Mouse (Mus musculus) midbrain, postnatal 0 days (tissue): ENCODE measurements at regions not wholly inside any gene's neighbourhood (a gene's known extent, or its start where the extent isn't known, plus 50 kb on each side); places are given as distances from the start of the nearest gene placed in this dataset.

ENCODE experiments used
- ATAC-seq: fragments of 200-750 bp; cut with Nextera tagmentation; 2 replicates; pipeline ENCODE4 v1.8.0; 2017; ENCODE audit warnings: moderate number of reproducible peaks, mild to moderate bottlenecking, moderate TSS enrichment, moderate library complexity; ENCODE audit not compliant: low FRiP score
- DNase-seq: peaks from one replicate; pipeline ENCODE4 v3.0.0-alpha.2; 2015; ENCODE audit warnings: low spot score
- H3K27ac ChIP-seq: fragments of 300-500 bp; sonication (generic); 2 replicates; pipeline ENCODE4 v1.5.1; 2014; ENCODE audit warnings: low read depth, mild to moderate bottlenecking, low read length, mixed read lengths
- H3K27me3 ChIP-seq: fragments of 300-500 bp; sonication (generic); 2 replicates; pipeline ENCODE4 v1.6.1; 2014; ENCODE audit warnings: low read length, control low read depth, mixed read lengths; ENCODE audit not compliant: insufficient read depth
- H3K36me3 ChIP-seq: fragments of 300-500 bp; sonication (generic); 2 replicates; pipeline ENCODE4 v1.6.1; 2014; ENCODE audit warnings: low read length, control low read depth, mixed read lengths; ENCODE audit not compliant: insufficient read depth
- H3K4me1 ChIP-seq: fragments of 300-500 bp; sonication (generic); 2 replicates; pipeline ENCODE4 v1.6.1; 2014; ENCODE audit warnings: mild to moderate bottlenecking, control low read depth, antibody characterized with exemption, low read length, mixed read lengths; ENCODE audit not compliant: insufficient read depth
- H3K4me2 ChIP-seq: fragments of 300-500 bp; sonication (generic); 2 replicates; pipeline ENCODE4 v1.6.1; 2014; ENCODE audit warnings: low read depth, mild to moderate bottlenecking, low read length, mixed read lengths; ENCODE audit not compliant: poor library complexity, severe bottlenecking
- H3K4me3 ChIP-seq: fragments of 300-500 bp; sonication (generic); 2 replicates; pipeline ENCODE4 v1.5.1; 2014; ENCODE audit warnings: low read depth, mild to moderate bottlenecking, low read length, moderate library complexity
- H3K9ac ChIP-seq: fragments of 300-500 bp; sonication (generic); replicated peaks from 2 replicates; pipeline ENCODE4 v1.6.1; 2014; ENCODE audit warnings: mild to moderate bottlenecking, low read length, moderate library complexity, mixed read lengths; ENCODE audit not compliant: poor library complexity, severe bottlenecking
- H3K9me3 ChIP-seq: fragments of 300-500 bp; sonication (generic); 2 replicates; pipeline ENCODE4 v1.6.1; 2016; ENCODE audit warnings: low read length, control low read depth
- CTCF ChIP-seq: IDR thresholded peaks from 2 replicates; pipeline ENCODE4 v1.5.1; 2016; ENCODE audit warnings: antibody characterized with exemption, mild to moderate bottlenecking
- WGBS: fragments of 180-500 bp; shearing (Covaris S2); extraction: QIAGEN DNeasy Blood & Tissue Kit; methylation state at CpG from one replicate; pipeline ENCODE4 v1.1.7; 2014; 5-methylcytosine and 5-hydroxymethylcytosine counted together

GRCm38 (mm10) chr1:177623304-177623726, 106.3 kb upstream of the 1700016C15Rik start:
- no peaks in the 10 kb centered on the region for H3K4me1 ChIP-seq
- no peak overlapping the region for H3K4me3 ChIP-seq
- no peaks in the 10 kb centered on the region for H3K36me3 ChIP-seq
- 52% methylated on average over 6 of the region's 6 CpGs for WGBS
- H3K27me3 ChIP-seq = no peaks in the 10 kb centered on the region
- H3K4me2 ChIP-seq = no peak overlapping the region
- no peak for TF ChIP-seq CTCF
- H3K9me3 ChIP-seq = no peaks in the 10 kb centered on the region
- H3K27ac ChIP-seq = no peak overlapping the region
- no peak for ATAC-seq
- no peak for DNase-seq
- H3K9ac ChIP-seq = no peak overlapping the region

- 93% methylated on average over 6 of the region's 6 CpGs for WGBS
- H3K27ac ChIP-seq = no peak overlapping the region
Measured at GRCm38 (mm10) chr1:177623735-177624134, 105.9 kb upstream of the 1700016C15Rik start.

GRCm38 (mm10) chr1:177627814-177628213, 101.8 kb upstream of the 1700016C15Rik start:
- WGBS = 97% methylated on average over 4 of the region's 4 CpGs
- Histone ChIP-seq H3K27ac (no peak overlapping the region), H3K4me2 (no peak overlapping the region), H3K4me1 (no peaks in the 10 kb centered on the region), H3K9ac (no peak overlapping the region), H3K4me3 (no peak overlapping the region), H3K27me3 (no peaks in the 10 kb centered on the region), H3K36me3 (no peaks in the 10 kb centered on the region), H3K9me3 (no peaks in the 10 kb centered on the region)
- TF ChIP-seq CTCF = no peak
- ATAC-seq (no peak), DNase-seq (no peak)

More at GRCm38 (mm10) chr1:177623735-177624134, 105.9 kb upstream of the 1700016C15Rik start:
- H3K4me3 ChIP-seq = no peak overlapping the region
- H3K9me3 ChIP-seq = no peaks in the 10 kb centered on the region
- no peak for TF ChIP-seq CTCF
- no peaks in the 10 kb centered on the region for H3K36me3 ChIP-seq
- H3K4me1 ChIP-seq = no peaks in the 10 kb centered on the region
- ATAC-seq = no peak
- no peak overlapping the region for H3K9ac ChIP-seq
- no peaks in the 10 kb centered on the region for H3K27me3 ChIP-seq
- DNase-seq = no peak
- H3K4me2 ChIP-seq = no peak overlapping the region

GRCm38 (mm10) chr1:177633966-177634602, 95.5 kb upstream of the 1700016C15Rik start:
- no peaks in the 10 kb centered on the region for H3K9me3 ChIP-seq
- H3K4me2 ChIP-seq = no peak overlapping the region
- no peak overlapping the region for H3K4me3 ChIP-seq
- TF ChIP-seq CTCF = no peak
- H3K9ac ChIP-seq = no peak overlapping the region
- H3K4me1 ChIP-seq = no peaks in the 10 kb centered on the region
- 80% methylated on average over 9 of the region's 9 CpGs for WGBS
- no peaks in the 10 kb centered on the region for H3K27me3 ChIP-seq
- no peak for ATAC-seq
- no peak overlapping the region for H3K27ac ChIP-seq
- H3K36me3 ChIP-seq = no peaks in the 10 kb centered on the region
- DNase-seq = no peak

- Histone ChIP-seq H3K9me3 (no peaks in the 10 kb centered on the region), H3K27ac (no peak overlapping the region), H3K27me3 (no peaks in the 10 kb centered on the region), H3K4me3 (no peak overlapping the region), H3K36me3 (no peaks in the 10 kb centered on the region), H3K4me2 (no peak overlapping the region), H3K4me1 (no peaks in the 10 kb centered on the region), H3K9ac (no peak overlapping the region)
- WGBS = 82% methylated on average over 9 of the region's 9 CpGs
- DNase-seq (no peak), ATAC-seq (no peak)
- TF ChIP-seq CTCF = no peak
Measured at GRCm38 (mm10) chr1:177637061-177637460, 92.6 kb upstream of the 1700016C15Rik start.

- no peaks in the 10 kb centered on the region for H3K27me3 ChIP-seq
- H3K36me3 ChIP-seq = no peaks in the 10 kb centered on the region
- H3K4me3 ChIP-seq = no peak overlapping the region
- H3K9me3 ChIP-seq = no peaks in the 10 kb centered on the region
- no peak for TF ChIP-seq CTCF
- DNase-seq (no peak), ATAC-seq (no peak)
- no peak overlapping the region for H3K4me2 ChIP-seq
- WGBS = 93% methylated on average over 10 of the region's 10 CpGs
- no peak overlapping the region for H3K9ac ChIP-seq
- H3K4me1 ChIP-seq = no peaks in the 10 kb centered on the region
- no peak overlapping the region for H3K27ac ChIP-seq
Measured at GRCm38 (mm10) chr1:177638381-177638780, 91.2 kb upstream of the 1700016C15Rik start.
